Mouse (Mus musculus): ENCODE results near the gene Fzd9. TPM values are rescaled to one million over a fixed set of nuclear protein-coding genes. Genes with fewer than 3 reads are reported as not detected.
"Not testable (repeated sequence)": the region's sequence is repeated elsewhere in the genome, so short reads cannot be mapped to it uniquely, and the experiment has no call there.

Gene Fzd9
- polyA plus RNA-seq, 1 experiment from 2014 or later, result 19.4 TPM

- ATAC-seq (ENCODE audit: low FRiP score, low read depth), result no peak
- WGBS, result 72% methylated on average over 4 of the region's 4 CpGs
- Histone ChIP-seq H3K4me3 (no peak overlapping the region), H3K9me3 (no peaks in the 10 kb centered on the region), H3K9ac (no peak overlapping the region), H3K4me1 (peaks cover 42% of the 10 kb centered on the region), H3K27ac (no peak overlapping the region), H3K27me3 (peaks cover 28% of the 10 kb centered on the region), H3K36me3 (peaks cover 60% of the 10 kb centered on the region), H3K4me2 (replicated peaks) (peak overlapping the region; percentile 97; the same call in 1 of the 2 replicates)
These were observed 4.5 kb downstream of the Fzd9 start for GRCm38 (mm10) chr5:135246531-135246930.

- H3K27me3 ChIP-seq, result peaks cover 2% of the 10 kb centered on the region; the same call in 1 of the 2 replicates
- 0 out of 2 replicates have a peak, but pooled peaks have one; percentile 16 for ATAC-seq (ENCODE audit: low FRiP score, low read depth)
- H3K27ac ChIP-seq, result peak overlapping the region; percentile 22; the same call in 1 of the 2 replicates
- H3K4me1 ChIP-seq, result peaks cover 18% of the 10 kb centered on the region; the same call in 1 of the 2 replicates
- H3K4me2 ChIP-seq (replicated peaks), result no peak overlapping the region
- no peak overlapping the region for H3K4me3 ChIP-seq
- H3K9me3 ChIP-seq, result no peaks in the 10 kb centered on the region
- H3K36me3 ChIP-seq, result peaks cover 93% of the 10 kb centered on the region
- WGBS, result 93% methylated on average over 1 of the region's 1 CpGs
- H3K9ac ChIP-seq, result no peak overlapping the region
These were observed 7.9 kb downstream of the Fzd9 start for GRCm38 (mm10) chr5:135243166-135243565.

DNA sequence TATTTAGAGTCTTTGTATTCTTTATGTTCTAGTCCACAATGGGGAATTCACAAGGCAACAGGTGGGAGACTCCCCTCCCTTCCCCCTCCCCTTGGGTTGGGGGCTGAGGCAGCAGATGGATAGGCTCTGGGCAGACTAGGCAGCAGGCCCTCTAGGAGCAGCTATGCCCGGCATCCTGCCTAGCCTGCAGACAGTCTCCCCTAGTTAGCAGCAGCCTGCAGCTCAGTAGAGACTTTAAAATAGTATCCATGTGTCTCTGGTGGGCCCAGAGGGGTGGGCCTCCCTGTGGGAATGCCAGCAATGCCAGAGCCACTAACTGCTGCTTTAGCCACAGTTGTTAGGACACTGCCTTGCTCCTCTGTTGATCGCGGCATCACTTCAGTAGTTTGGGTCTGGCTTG, 8.4 kb downstream of the Fzd9 start:
- peaks cover 18% of the 10 kb centered on the region; the same call in 1 of the 2 replicates for H3K4me1 ChIP-seq
- no peaks in the 10 kb centered on the region for H3K9me3 ChIP-seq
- H3K27me3 ChIP-seq, result no peaks in the 10 kb centered on the region
- no peak overlapping the region for H3K4me3 ChIP-seq
- peaks cover 99% of the 10 kb centered on the region for H3K36me3 ChIP-seq
- H3K9ac ChIP-seq, result no peak overlapping the region
- no peak overlapping the region for H3K4me2 ChIP-seq (replicated peaks)
- 87% methylated on average over 3 of the region's 3 CpGs for WGBS
- peak overlapping the region; percentile 22; the same call in 1 of the 2 replicates for H3K27ac ChIP-seq
- ATAC-seq (ENCODE audit: low FRiP score, low read depth), result peak; percentile 51

GRCm38 (mm10) chr5:135242136-135242535, 8.9 kb downstream of the Fzd9 start:
- Histone ChIP-seq H3K4me1 (peaks cover 18% of the 10 kb centered on the region; the same call in 1 of the 2 replicates), H3K4me2 (replicated peaks) (no peak overlapping the region), H3K27ac (no peak overlapping the region; the same call in 1 of the 2 replicates), H3K27me3 (no peaks in the 10 kb centered on the region), H3K9me3 (no peaks in the 10 kb centered on the region), H3K36me3 (peaks cover 100% of the 10 kb centered on the region), H3K9ac (no peak overlapping the region), H3K4me3 (no peak overlapping the region)
- no peak for ATAC-seq (ENCODE audit: low FRiP score, low read depth)
- 87% methylated on average over 12 of the region's 12 CpGs for WGBS

- Histone ChIP-seq H3K27ac (no peak overlapping the region), H3K4me1 (peaks cover 16% of the 10 kb centered on the region; the same call in 1 of the 2 replicates), H3K9me3 (no peaks in the 10 kb centered on the region), H3K9ac (no peak overlapping the region), H3K4me3 (no peak overlapping the region), H3K4me2 (replicated peaks) (no peak overlapping the region), H3K36me3 (peaks cover 100% of the 10 kb centered on the region), H3K27me3 (no peaks in the 10 kb centered on the region)
- 70% methylated on average over 1 of the region's 1 CpGs for WGBS
- no peak for ATAC-seq (ENCODE audit: low FRiP score, low read depth)
These were observed 9.6 kb downstream of the Fzd9 start for GRCm38 (mm10) chr5:135241474-135241873.

- H3K27ac ChIP-seq, result no peak overlapping the region
- peaks cover 98% of the 10 kb centered on the region for H3K36me3 ChIP-seq
- H3K9me3 ChIP-seq, result no peaks in the 10 kb centered on the region
- H3K4me3 ChIP-seq, result no peak overlapping the region
- 82% methylated on average over 2 of the region's 2 CpGs for WGBS
- ATAC-seq (ENCODE audit: low FRiP score, low read depth), result no peak
- no peak overlapping the region for H3K4me2 ChIP-seq (replicated peaks)
- H3K9ac ChIP-seq, result no peak overlapping the region
- no peaks in the 10 kb centered on the region for H3K4me1 ChIP-seq
- no peaks in the 10 kb centered on the region for H3K27me3 ChIP-seq
These were observed 12.2 kb downstream of the Fzd9 start for GRCm38 (mm10) chr5:135238832-135239231.

- Histone ChIP-seq H3K4me3 (no peak overlapping the region), H3K36me3 (peaks cover 98% of the 10 kb centered on the region)
- WGBS, result 44% methylated on average over 2 of the region's 2 CpGs
These were observed 14.5 kb downstream of the Fzd9 start for GRCm38 (mm10) chr5:135236571-135236970.

DNA sequence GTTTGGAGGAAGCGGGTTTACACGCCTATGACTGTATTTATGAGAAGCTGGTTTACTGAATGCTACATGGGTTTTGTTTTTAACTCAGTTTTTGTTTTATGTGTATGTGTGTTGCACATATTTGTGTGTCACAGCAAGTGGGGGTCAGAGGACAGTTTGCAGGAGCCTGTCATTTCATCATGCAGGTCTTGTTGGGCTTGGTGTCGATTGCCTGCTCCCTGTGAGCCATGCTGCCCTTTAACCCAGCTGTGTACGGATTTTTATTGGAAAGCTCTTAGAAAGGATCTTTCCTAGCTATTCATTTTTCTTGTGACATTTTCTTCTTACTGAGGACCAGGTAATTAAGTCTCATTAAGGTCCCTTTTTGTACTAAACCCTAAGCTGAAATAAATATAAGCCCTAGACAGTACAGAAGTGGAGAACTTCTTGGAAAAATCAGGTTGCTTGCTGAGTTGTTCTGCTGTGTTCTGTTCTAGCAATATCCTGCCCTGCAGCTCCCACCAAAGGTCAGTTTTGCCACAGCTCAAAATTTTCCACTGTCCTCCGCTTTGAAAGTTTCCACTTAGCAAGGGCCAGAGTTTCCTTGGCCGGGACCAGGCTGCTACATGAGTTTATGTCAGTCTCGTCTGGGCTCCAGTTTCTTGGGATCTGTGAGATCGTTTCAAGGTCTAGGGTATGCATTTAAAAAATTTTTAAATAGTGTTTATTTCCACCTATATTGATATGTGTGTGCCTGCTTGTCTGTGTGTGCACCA, 17.7 kb downstream of the Fzd9 start:
- H3K4me2 ChIP-seq (replicated peaks), result no peak overlapping the region
- peaks cover 95% of the 10 kb centered on the region for H3K36me3 ChIP-seq

More at GRCm38 (mm10) chr5:135236571-135236970, 14.5 kb downstream of the Fzd9 start:
- no peak overlapping the region for H3K27ac ChIP-seq
- no peaks in the 10 kb centered on the region for H3K27me3 ChIP-seq
- H3K4me1 ChIP-seq, result no peaks in the 10 kb centered on the region
- H3K9ac ChIP-seq, result no peak overlapping the region
- ATAC-seq (ENCODE audit: low FRiP score, low read depth), result no peak
- no peaks in the 10 kb centered on the region for H3K9me3 ChIP-seq
- H3K4me2 ChIP-seq (replicated peaks), result no peak overlapping the region

DNA sequence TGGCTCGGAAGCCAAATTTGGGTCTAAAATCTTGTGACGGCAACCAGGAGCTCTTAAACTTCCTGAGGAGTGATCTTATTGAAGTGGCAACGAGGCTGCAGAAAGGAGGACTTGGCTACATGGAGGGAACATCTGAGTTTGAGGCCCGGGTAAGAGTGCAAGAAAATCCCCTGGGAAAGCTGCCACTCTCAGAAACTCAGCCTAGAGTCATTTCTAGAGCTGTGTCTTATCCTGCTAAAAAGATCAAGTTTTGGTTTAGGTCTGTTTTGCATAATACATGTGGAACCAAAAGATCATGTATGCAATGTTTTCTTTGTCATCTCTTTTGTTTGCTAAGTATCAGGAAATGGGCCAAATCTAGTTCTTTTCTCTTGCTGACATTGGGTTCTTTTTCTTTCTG, 20.8 kb downstream of the Fzd9 start:
- Histone ChIP-seq H3K4me1 (no peaks in the 10 kb centered on the region), H3K36me3 (peaks cover 90% of the 10 kb centered on the region), H3K4me2 (replicated peaks) (no peak overlapping the region), H3K9me3 (no peaks in the 10 kb centered on the region), H3K9ac (no peak overlapping the region), H3K4me3 (no peak overlapping the region), H3K27ac (no peak overlapping the region), H3K27me3 (no peaks in the 10 kb centered on the region)
- 90% methylated on average over 4 of the region's 4 CpGs for WGBS
- no peak for ATAC-seq (ENCODE audit: low FRiP score, low read depth)

More for the DNA sequence above, 17.7 kb downstream of the Fzd9 start:
- Histone ChIP-seq H3K4me1 (no peaks in the 10 kb centered on the region), H3K27me3 (no peaks in the 10 kb centered on the region), H3K9me3 (no peaks in the 10 kb centered on the region), H3K27ac (no peak overlapping the region), H3K4me3 (no peak overlapping the region), H3K9ac (no peak overlapping the region)
- ATAC-seq (ENCODE audit: low FRiP score, low read depth), result no peak
- 85% methylated on average over 8 of the region's 8 CpGs for WGBS

DNA sequence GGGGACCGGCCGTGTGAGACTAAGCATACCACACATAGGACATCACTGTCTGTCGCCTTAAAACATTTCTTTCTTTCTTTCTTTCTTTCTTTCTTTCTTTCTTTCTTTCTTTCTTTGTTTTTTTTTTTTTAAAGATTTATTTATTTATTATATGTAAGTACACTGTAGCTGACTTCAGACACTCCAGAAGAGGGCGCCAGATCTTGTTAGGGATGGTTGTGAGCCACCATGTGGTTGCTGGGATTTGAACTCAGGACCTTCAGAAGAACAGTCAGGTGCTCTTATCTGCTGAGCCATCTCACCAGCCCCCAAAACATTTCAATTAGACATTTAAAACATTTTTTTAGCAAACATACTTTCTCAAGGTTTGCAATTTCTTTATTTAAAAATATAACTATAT, 25.2 kb downstream of the Fzd9 start:
- 94% methylated on average over 4 of the region's 4 CpGs for WGBS
- not testable (repeated sequence) for H3K27ac ChIP-seq; H3K9ac ChIP-seq; ATAC-seq (ENCODE audit: low FRiP score, low read depth); H3K4me1 ChIP-seq; H3K9me3 ChIP-seq; H3K4me2 ChIP-seq (replicated peaks); H3K27me3 ChIP-seq; H3K4me3 ChIP-seq
- H3K36me3 ChIP-seq, result peaks cover 88% of the 10 kb centered on the region

GRCm38 (mm10) chr5:135224169-135224568, 26.9 kb downstream of the Fzd9 start:
- ATAC-seq (ENCODE audit: low FRiP score, low read depth), result no peak

DNA sequence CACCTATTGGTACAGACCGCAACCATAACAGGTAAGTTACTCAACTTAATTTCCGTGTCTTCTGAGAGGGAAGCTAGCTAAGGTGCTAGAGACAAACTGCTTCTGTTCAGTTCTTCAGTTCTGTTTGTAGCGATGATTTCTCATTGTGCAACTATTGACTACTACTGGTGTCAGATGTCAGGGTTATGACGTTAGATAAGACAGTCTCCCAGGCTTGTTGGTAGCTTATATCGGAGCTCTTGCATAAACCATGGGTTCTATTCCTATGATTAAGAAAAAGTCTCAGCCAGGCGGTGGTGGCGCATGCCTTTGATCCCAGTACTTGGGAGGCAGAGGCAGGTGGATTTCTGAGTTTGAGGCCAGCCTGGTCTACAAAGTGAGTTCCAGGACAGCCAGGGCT, 29.0 kb downstream of the Fzd9 start:
- Histone ChIP-seq H3K4me3 (no peak overlapping the region), H3K27ac (no peak overlapping the region), H3K4me2 (replicated peaks) (no peak overlapping the region), H3K27me3 (no peaks in the 10 kb centered on the region), H3K9ac (no peak overlapping the region), H3K36me3 (peaks cover 89% of the 10 kb centered on the region), H3K4me1 (no peaks in the 10 kb centered on the region), H3K9me3 (no peaks in the 10 kb centered on the region)
- WGBS, result 90% methylated on average over 7 of the region's 7 CpGs
- no peak for ATAC-seq (ENCODE audit: low FRiP score, low read depth)

More at GRCm38 (mm10) chr5:135224169-135224568, 26.9 kb downstream of the Fzd9 start:
- no peaks in the 10 kb centered on the region for H3K27me3 ChIP-seq
- no peak overlapping the region for H3K4me3 ChIP-seq
- H3K36me3 ChIP-seq, result peaks cover 87% of the 10 kb centered on the region
- WGBS, result 87% methylated on average over 3 of the region's 3 CpGs
- no peaks in the 10 kb centered on the region for H3K9me3 ChIP-seq
- H3K27ac ChIP-seq, result no peak overlapping the region
- no peak overlapping the region for H3K4me2 ChIP-seq (replicated peaks)
- H3K9ac ChIP-seq, result no peak overlapping the region
- H3K4me1 ChIP-seq, result no peaks in the 10 kb centered on the region

Data from limb, embryonic 13.5 days (tissue).